Mouse (Mus musculus) liver, adult 2 months (tissue): ENCODE measurements at regions not wholly inside any gene's neighbourhood (a gene's known extent, or its start where the extent isn't known, plus 50 kb on each side); places are given as distances from the start of the nearest gene placed in this dataset.

Experiments used
- CTCF ChIP-seq: fragments of 200-500 bp; IDR thresholded peaks from 2 replicates; pipeline ENCODE4 v1.5.1; 2011; ENCODE audit warnings: low read depth, low read length, control low read depth
- POLR2A ChIP-seq: fragments of 200-500 bp; IDR thresholded peaks from 2 replicates; pipeline ENCODE4 v1.6.1; 2011; ENCODE audit warnings: low read length, control low read depth; ENCODE audit not compliant: insufficient read depth; ENCODE audit errors: extremely low read depth

GRCm38 (mm10) chr10:37325514-37326167, 186.9 kb upstream of the Marcks start:
- no peak for TF ChIP-seq CTCF
- TF ChIP-seq POLR2A = no peak
